Mouse (Mus musculus): Measurements from ENCODE around the gene Lama5. TPM values are rescaled to one million over a fixed set of nuclear protein-coding genes. Genes with fewer than 3 reads are reported as not detected.
"Not testable (repeated sequence)": the region's sequence is repeated elsewhere in the genome, so short reads cannot be mapped to it uniquely, and the experiment has no call there.

Lama5 gene
- polyA plus RNA-seq, 1 experiment, result 83.3 TPM

GRCm38 (mm10) chr2:180269329-180269728 is 43.7 kb upstream of the Lama5 start:
- H3K36me3 ChIP-seq (ENCODE audit: control insufficient read depth, insufficient read depth, low read length), result no peaks in the 10 kb centered on the region
- H3K4me1 ChIP-seq (ENCODE audit: control insufficient read depth, insufficient read depth, low read length), result peaks cover 9% of the 10 kb centered on the region; the same call in 1 of the 2 replicates
- H3K27me3 ChIP-seq (replicated peaks; ENCODE audit: control insufficient read depth, insufficient read depth, low read length), result no peaks in the 10 kb centered on the region
- TF ChIP-seq POLR2A (IDR thresholded peaks at IDR 0.05; ENCODE audit: low read depth, low read length) (no peak), CTCF (conservative IDR thresholded peaks at IDR 0.05; ENCODE audit: insufficient read depth, insufficient read length, low read depth, low read length) (no peak)
- 95% methylated on average over 10 of the region's 10 CpGs for WGBS
- no peak overlapping the region for H3K27ac ChIP-seq (ENCODE audit: insufficient read depth, low read depth, low read length)
- no peak overlapping the region for H3K4me3 ChIP-seq (ENCODE audit: insufficient read depth, low read depth, low read length)
- DNase-seq, result no peak

- WGBS, result 68% methylated on average over 2 of the region's 2 CpGs
- Histone ChIP-seq H3K27ac (ENCODE audit: insufficient read depth, low read depth, low read length) (no peak overlapping the region), H3K4me3 (ENCODE audit: insufficient read depth, low read depth, low read length) (no peak overlapping the region), H3K36me3 (ENCODE audit: control insufficient read depth, insufficient read depth, low read length) (no peaks in the 10 kb centered on the region), H3K27me3 (replicated peaks; ENCODE audit: control insufficient read depth, insufficient read depth, low read length) (no peaks in the 10 kb centered on the region), H3K4me1 (ENCODE audit: control insufficient read depth, insufficient read depth, low read length) (peaks cover 4% of the 10 kb centered on the region; the same call in 1 of the 2 replicates)
- DNase-seq, result no peak
- TF ChIP-seq CTCF (conservative IDR thresholded peaks at IDR 0.05; ENCODE audit: insufficient read depth, insufficient read length, low read depth, low read length) (no peak), POLR2A (IDR thresholded peaks at IDR 0.05; ENCODE audit: low read depth, low read length) (no peak)
These were observed 42.3 kb upstream of the Lama5 start for GRCm38 (mm10) chr2:180267955-180268354.

- no peaks in the 10 kb centered on the region for H3K27me3 ChIP-seq (replicated peaks; ENCODE audit: control insufficient read depth, insufficient read depth, low read length)
- TF ChIP-seq POLR2A (IDR thresholded peaks at IDR 0.05; ENCODE audit: low read depth, low read length), result no peak
- TF ChIP-seq CTCF (conservative IDR thresholded peaks at IDR 0.05; ENCODE audit: insufficient read depth, insufficient read length, low read depth, low read length), result no peak
- no peak overlapping the region for H3K4me3 ChIP-seq (ENCODE audit: insufficient read depth, low read depth, low read length)
- DNase-seq, result no peak
- no peaks in the 10 kb centered on the region for H3K36me3 ChIP-seq (ENCODE audit: control insufficient read depth, insufficient read depth, low read length)
- peak overlapping the region; percentile 69 for H3K27ac ChIP-seq (ENCODE audit: insufficient read depth, low read depth, low read length)
- no peaks in the 10 kb centered on the region; the same call in 1 of the 2 replicates for H3K4me1 ChIP-seq (ENCODE audit: control insufficient read depth, insufficient read depth, low read length)
- WGBS, result 79% methylated on average over 10 of the region's 10 CpGs
These were observed 37.2 kb upstream of the Lama5 start for GRCm38 (mm10) chr2:180262891-180263290.

- DNase-seq, result peak; percentile 76
- H3K36me3 ChIP-seq (ENCODE audit: control insufficient read depth, insufficient read depth, low read length), result no peaks in the 10 kb centered on the region
- no peaks in the 10 kb centered on the region for H3K27me3 ChIP-seq (replicated peaks; ENCODE audit: control insufficient read depth, insufficient read depth, low read length)
- WGBS, result 63% methylated on average over 3 of the region's 3 CpGs
- TF ChIP-seq CTCF (conservative IDR thresholded peaks at IDR 0.05; ENCODE audit: insufficient read depth, insufficient read length, low read depth, low read length), result no peak
- TF ChIP-seq POLR2A (IDR thresholded peaks at IDR 0.05; ENCODE audit: low read depth, low read length), result no peak
- no peaks in the 10 kb centered on the region; the same call in 1 of the 2 replicates for H3K4me1 ChIP-seq (ENCODE audit: control insufficient read depth, insufficient read depth, low read length)
- peak overlapping the region; percentile 69 for H3K27ac ChIP-seq (ENCODE audit: insufficient read depth, low read depth, low read length)
- peak overlapping the region; percentile 20; the same call in 1 of the 2 replicates for H3K4me3 ChIP-seq (ENCODE audit: insufficient read depth, low read depth, low read length)
These were observed 36.8 kb upstream of the Lama5 start for GRCm38 (mm10) chr2:180262441-180262840.

GRCm38 (mm10) chr2:180261901-180262300 is 36.2 kb upstream of the Lama5 start:
- no peak for DNase-seq
- H3K27me3 ChIP-seq (replicated peaks; ENCODE audit: control insufficient read depth, insufficient read depth, low read length), result no peaks in the 10 kb centered on the region
- peak overlapping the region; percentile 20; the same call in 1 of the 2 replicates for H3K4me3 ChIP-seq (ENCODE audit: insufficient read depth, low read depth, low read length)
- H3K36me3 ChIP-seq (ENCODE audit: control insufficient read depth, insufficient read depth, low read length), result no peaks in the 10 kb centered on the region
- peak overlapping the region; percentile 64; the same call in 1 of the 2 replicates for H3K27ac ChIP-seq (ENCODE audit: insufficient read depth, low read depth, low read length)
- no peak for TF ChIP-seq CTCF (conservative IDR thresholded peaks at IDR 0.05; ENCODE audit: insufficient read depth, insufficient read length, low read depth, low read length)
- TF ChIP-seq POLR2A (IDR thresholded peaks at IDR 0.05; ENCODE audit: low read depth, low read length), result no peak
- no peaks in the 10 kb centered on the region; the same call in 1 of the 2 replicates for H3K4me1 ChIP-seq (ENCODE audit: control insufficient read depth, insufficient read depth, low read length)
- WGBS, result 79% methylated on average over 7 of the region's 7 CpGs

GRCm38 (mm10) chr2:180260610-180261480 is 35.2 kb upstream of the Lama5 start:
- no peak for DNase-seq
- no peaks in the 10 kb centered on the region for H3K27me3 ChIP-seq (replicated peaks; ENCODE audit: control insufficient read depth, insufficient read depth, low read length)
- 46% methylated on average over 8 of the region's 8 CpGs for WGBS
- no peak overlapping the region for H3K27ac ChIP-seq (ENCODE audit: insufficient read depth, low read depth, low read length)
- no peak overlapping the region for H3K4me3 ChIP-seq (ENCODE audit: insufficient read depth, low read depth, low read length)
- H3K36me3 ChIP-seq (ENCODE audit: control insufficient read depth, insufficient read depth, low read length), result no peaks in the 10 kb centered on the region
- TF ChIP-seq POLR2A (IDR thresholded peaks at IDR 0.05; ENCODE audit: low read depth, low read length) (no peak), CTCF (conservative IDR thresholded peaks at IDR 0.05; ENCODE audit: insufficient read depth, insufficient read length, low read depth, low read length) (no peak)
- peaks cover 3% of the 10 kb centered on the region; the same call in 1 of the 2 replicates for H3K4me1 ChIP-seq (ENCODE audit: control insufficient read depth, insufficient read depth, low read length)

GRCm38 (mm10) chr2:180259826-180260609 is 34.4 kb upstream of the Lama5 start:
- not testable (repeated sequence) for H3K4me3 ChIP-seq (ENCODE audit: insufficient read depth, low read depth, low read length); H3K4me1 ChIP-seq (ENCODE audit: control insufficient read depth, insufficient read depth, low read length); H3K36me3 ChIP-seq (ENCODE audit: control insufficient read depth, insufficient read depth, low read length); H3K27ac ChIP-seq (ENCODE audit: insufficient read depth, low read depth, low read length); H3K27me3 ChIP-seq (replicated peaks; ENCODE audit: control insufficient read depth, insufficient read depth, low read length); DNase-seq
- 60% methylated on average over 17 of the region's 17 CpGs for WGBS

GRCm38 (mm10) chr2:180258951-180259484 is 33.4 kb upstream of the Lama5 start:
- H3K27me3 ChIP-seq (replicated peaks; ENCODE audit: control insufficient read depth, insufficient read depth, low read length); H3K27ac ChIP-seq (ENCODE audit: insufficient read depth, low read depth, low read length); H3K36me3 ChIP-seq (ENCODE audit: control insufficient read depth, insufficient read depth, low read length); H3K4me3 ChIP-seq (ENCODE audit: insufficient read depth, low read depth, low read length); DNase-seq; H3K4me1 ChIP-seq (ENCODE audit: control insufficient read depth, insufficient read depth, low read length): not testable (repeated sequence)
- 77% methylated on average over 10 of the region's 10 CpGs for WGBS
